Mouse (Mus musculus) lung, embryonic 14.5 days (tissue): ENCODE measurements at regions not wholly inside any gene's neighbourhood (a gene's known extent, or its start where the extent isn't known, plus 50 kb on each side); places are given as distances from the start of the nearest gene placed in this dataset.
A peak's percentile ranks its signal among the peaks of the same experiment; 100 is the strongest.

Source experiments
- ATAC-seq: fragments of 200-750 bp; cut with Nextera tagmentation; 2 replicates; pipeline ENCODE4 v1.8.0; 2017; ENCODE audit warnings: mild to moderate bottlenecking, moderate TSS enrichment, moderate library complexity; ENCODE audit not compliant: insufficient read depth
- DNase-seq: peaks from one replicate; pipeline ENCODE4 v3.0.0-alpha.2; 2015
- H3K27ac ChIP-seq: fragments of 300-500 bp; sonication (generic); 2 replicates; pipeline ENCODE4 v1.5.1; 2014; ENCODE audit warnings: low read depth, mild to moderate bottlenecking, moderate library complexity
- H3K27me3 ChIP-seq: fragments of 300-500 bp; sonication (generic); 2 replicates; pipeline ENCODE4 v1.6.1; 2014; ENCODE audit warnings: low read length, control low read depth; ENCODE audit not compliant: insufficient read depth
- H3K36me3 ChIP-seq: fragments of 300-500 bp; sonication (generic); 2 replicates; pipeline ENCODE4 v1.6.1; 2014; ENCODE audit warnings: control low read depth; ENCODE audit not compliant: insufficient read depth
- H3K4me1 ChIP-seq: fragments of 300-500 bp; sonication (generic); 2 replicates; pipeline ENCODE4 v1.6.1; 2014; ENCODE audit warnings: antibody characterized with exemption, control low read depth; ENCODE audit not compliant: insufficient read depth
- H3K4me2 ChIP-seq: fragments of 300-500 bp; sonication (generic); 2 replicates; pipeline ENCODE4 v1.6.1; 2014; ENCODE audit warnings: mild to moderate bottlenecking
- H3K4me3 ChIP-seq: fragments of 300-500 bp; sonication (generic); 2 replicates; pipeline ENCODE4 v1.5.1; 2014; ENCODE audit warnings: low read depth, low read length
- H3K9ac ChIP-seq: fragments of 300-500 bp; sonication (generic); 2 replicates; pipeline ENCODE4 v1.6.1; 2014
- H3K9me3 ChIP-seq: fragments of 300-500 bp; sonication (generic); 2 replicates; pipeline ENCODE4 v1.6.1; 2016; ENCODE audit warnings: low read depth, low read length, control low read depth
- CTCF ChIP-seq: IDR thresholded peaks from 2 replicates; pipeline ENCODE4 v1.5.1; 2016; ENCODE audit warnings: antibody characterized with exemption, low read depth
- WGBS: fragments of 180-500 bp; shearing (Covaris S2); extraction: QIAGEN DNeasy Blood & Tissue Kit; methylation state at CpG from one replicate; pipeline ENCODE4 v1.1.7; 2014; 5-methylcytosine and 5-hydroxymethylcytosine counted together

GRCm38 (mm10) chr3:40190024-40190423 lies 341.1 kb upstream of the Intu start:
- Histone ChIP-seq H3K9ac (no peak overlapping the region), H3K4me1 (no peaks in the 10 kb centered on the region), H3K4me2 (no peak overlapping the region), H3K27me3 (no peaks in the 10 kb centered on the region), H3K9me3 (no peaks in the 10 kb centered on the region), H3K27ac (no peak overlapping the region), H3K36me3 (no peaks in the 10 kb centered on the region), H3K4me3 (no peak overlapping the region)
- 39% methylated on average over 4 of the region's 4 CpGs for WGBS
- DNase-seq = peak; percentile 10
- no peak for ATAC-seq
- TF ChIP-seq CTCF = no peak

- H3K4me1 ChIP-seq = no peaks in the 10 kb centered on the region
- H3K27me3 ChIP-seq = no peaks in the 10 kb centered on the region
- no peak overlapping the region for H3K9ac ChIP-seq
- WGBS = 76% methylated on average over 4 of the region's 4 CpGs
- H3K9me3 ChIP-seq = no peaks in the 10 kb centered on the region
- no peak overlapping the region for H3K27ac ChIP-seq
- no peak overlapping the region for H3K4me2 ChIP-seq
- no peak for DNase-seq
- no peak for TF ChIP-seq CTCF
- no peaks in the 10 kb centered on the region for H3K36me3 ChIP-seq
- ATAC-seq = no peak
- H3K4me3 ChIP-seq = no peak overlapping the region
Observed at GRCm38 (mm10) chr3:40200174-40200573, 330.9 kb upstream of the Intu start.

GRCm38 (mm10) chr3:40206326-40206725 lies 324.8 kb upstream of the Intu start:
- Histone ChIP-seq H3K27me3 (no peaks in the 10 kb centered on the region), H3K4me1 (no peaks in the 10 kb centered on the region), H3K4me3 (no peak overlapping the region), H3K9ac (no peak overlapping the region), H3K36me3 (no peaks in the 10 kb centered on the region), H3K4me2 (no peak overlapping the region), H3K27ac (no peak overlapping the region), H3K9me3 (no peaks in the 10 kb centered on the region)
- ATAC-seq (no peak), DNase-seq (no peak)
- no peak for TF ChIP-seq CTCF
- WGBS = 81% methylated on average over 4 of the region's 4 CpGs

- Histone ChIP-seq H3K4me1 (no peaks in the 10 kb centered on the region), H3K36me3 (no peaks in the 10 kb centered on the region)
- TF ChIP-seq CTCF = no peak
Observed at GRCm38 (mm10) chr3:40211793-40212192, 319.3 kb upstream of the Intu start.

GRCm38 (mm10) chr3:40226772-40227171 lies 304.3 kb upstream of the Intu start:
- no peak overlapping the region for H3K4me3 ChIP-seq
- ATAC-seq (no peak), DNase-seq (no peak)
- WGBS = 64% methylated on average over 1 of the region's 1 CpGs
- no peaks in the 10 kb centered on the region for H3K9me3 ChIP-seq
- no peak for TF ChIP-seq CTCF
- no peak overlapping the region for H3K4me2 ChIP-seq
- H3K9ac ChIP-seq = no peak overlapping the region
- H3K4me1 ChIP-seq = no peaks in the 10 kb centered on the region
- no peaks in the 10 kb centered on the region for H3K27me3 ChIP-seq
- H3K27ac ChIP-seq = no peak overlapping the region
- no peaks in the 10 kb centered on the region for H3K36me3 ChIP-seq

More at GRCm38 (mm10) chr3:40211793-40212192, 319.3 kb upstream of the Intu start:
- H3K27me3 ChIP-seq = no peaks in the 10 kb centered on the region
- no peak overlapping the region for H3K4me3 ChIP-seq
- no peak overlapping the region for H3K27ac ChIP-seq
- no peak for DNase-seq
- H3K9ac ChIP-seq = no peak overlapping the region
- ATAC-seq = no peak
- no peak overlapping the region for H3K4me2 ChIP-seq
- H3K9me3 ChIP-seq = no peaks in the 10 kb centered on the region

GRCm38 (mm10) chr3:40243499-40244101 lies 287.5 kb upstream of the Intu start:
- 84% methylated on average over 4 of the region's 4 CpGs for WGBS
- H3K4me3 ChIP-seq = no peak overlapping the region
- no peak overlapping the region for H3K9ac ChIP-seq
- no peaks in the 10 kb centered on the region for H3K36me3 ChIP-seq
- no peaks in the 10 kb centered on the region for H3K27me3 ChIP-seq
- H3K27ac ChIP-seq = no peak overlapping the region
- no peaks in the 10 kb centered on the region for H3K4me1 ChIP-seq
- TF ChIP-seq CTCF = no peak
- ATAC-seq = no peak
- no peak for DNase-seq
- H3K4me2 ChIP-seq = no peak overlapping the region
- no peaks in the 10 kb centered on the region for H3K9me3 ChIP-seq

- 46% methylated on average over 5 of the region's 5 CpGs for WGBS
- Histone ChIP-seq H3K27ac (no peak overlapping the region), H3K36me3 (no peaks in the 10 kb centered on the region), H3K9me3 (no peaks in the 10 kb centered on the region), H3K27me3 (no peaks in the 10 kb centered on the region), H3K4me2 (no peak overlapping the region), H3K4me3 (no peak overlapping the region), H3K9ac (no peak overlapping the region), H3K4me1 (no peaks in the 10 kb centered on the region; the same call in 1 of the 2 replicates)
- peak; percentile 2 for DNase-seq
- no peak for ATAC-seq
- no peak for TF ChIP-seq CTCF
Observed at GRCm38 (mm10) chr3:40254376-40254775, 276.7 kb upstream of the Intu start.

- H3K4me2 ChIP-seq = no peak overlapping the region
- no peaks in the 10 kb centered on the region for H3K9me3 ChIP-seq
- no peak overlapping the region for H3K4me3 ChIP-seq
- no peaks in the 10 kb centered on the region for H3K36me3 ChIP-seq
- 50% methylated on average over 7 of the region's 7 CpGs for WGBS
- TF ChIP-seq CTCF = no peak
- DNase-seq (peak; percentile 40), ATAC-seq (no peak)
- no peak overlapping the region for H3K27ac ChIP-seq
- no peak overlapping the region for H3K9ac ChIP-seq
- no peaks in the 10 kb centered on the region for H3K4me1 ChIP-seq
- no peaks in the 10 kb centered on the region for H3K27me3 ChIP-seq
Observed at GRCm38 (mm10) chr3:40262536-40262935, 268.6 kb upstream of the Intu start.
